Mouse (Mus musculus) G1E (cell line): ENCODE measurements around the gene Ptprg. TPM values are rescaled to one million over a fixed set of nuclear protein-coding genes. Genes with fewer than 3 reads are reported as not detected.

ENCODE experiments used
- ATAC-seq: 2 replicates; pipeline ENCODE4 v1.8.0; 2016; ENCODE audit warnings: mild to moderate bottlenecking; ENCODE audit not compliant: insufficient number of reproducible peaks, poor library complexity, low FRiP score, severe bottlenecking; ENCODE audit errors: extremely low read depth
- DNase-seq: peaks from one replicate; pipeline ENCODE4 v3.0.0; 2012; ENCODE audit warnings: low spot score
- H3K27me3 ChIP-seq: 2 replicates; pipeline ENCODE4 v1.6.1; 2012; ENCODE audit warnings: mild to moderate bottlenecking, low read length, inconsistent platforms; ENCODE audit not compliant: insufficient read depth
- H3K36me3 ChIP-seq: replicated peaks from 2 replicates; pipeline ENCODE3; 2012; ENCODE audit warnings: mild to moderate bottlenecking, inconsistent platforms
- H3K4me1 ChIP-seq: 2 replicates; pipeline ENCODE4 v1.6.1; 2012; ENCODE audit warnings: low read depth, low read length, inconsistent platforms, mixed read lengths; ENCODE audit not compliant: insufficient read depth
- H3K4me3 ChIP-seq: 2 replicates; pipeline ENCODE4 v1.5.1; 2012; ENCODE audit warnings: low read depth, mild to moderate bottlenecking, inconsistent platforms, low read length, moderate library complexity, mixed read lengths
- H3K9me3 ChIP-seq: replicated peaks from 2 replicates; pipeline ENCODE4 v1.6.1; 2012; ENCODE audit warnings: inconsistent platforms
- CTCF ChIP-seq: IDR thresholded peaks from 2 replicates; pipeline ENCODE4 v1.5.1; 2012; ENCODE audit warnings: low read depth, low read length, inconsistent platforms, mixed read lengths
- GATA1 ChIP-seq: IDR thresholded peaks from 2 replicates; pipeline ENCODE4 v1.6.1; 2012; ENCODE audit warnings: borderline replicate concordance, low read length, inconsistent platforms, mixed read lengths
- GATA2 ChIP-seq: IDR thresholded peaks from 2 replicates; pipeline ENCODE4 v1.6.1; 2012; ENCODE audit warnings: low read depth, low read length, inconsistent platforms, borderline replicate concordance
- POLR2AphosphoS5 ChIP-seq: IDR thresholded peaks from 2 replicates; pipeline ENCODE4 v1.6.1; 2012; ENCODE audit warnings: low read depth, low read length, inconsistent platforms; ENCODE audit not compliant: insufficient replicate concordance
- TAL1 ChIP-seq: conservative IDR thresholded peaks from 2 replicates; pipeline ENCODE4 v1.6.1; 2012; ENCODE audit warnings: low read depth, low read length, inconsistent platforms, mixed read lengths
- polyA plus RNA-seq: library from polyadenylated mRNA; stranded (reverse); fragments of >175 nt; gene quantifications from 2 replicates; pipeline ENCODE4 v1.2.3, GENCODE M21; 2012
- total RNA-seq, 2 experiments: library from RNA; stranded (forward) in 1 of 2; stranded (reverse) in 1 of 2; fragments of 200-1000 nt in 1 of 2; fragments of >200 nt in 1 of 2; fragmentation: Nextera tagmentation in 1 of 2; gene quantifications; 2 replicates each; pipeline ENCODE4 v1.2.3; 2014 to 2017

Gene Ptprg
- total and polyA plus RNA-seq, 3 experiments, result 0.05 TPM; not detected in 2

DNA sequence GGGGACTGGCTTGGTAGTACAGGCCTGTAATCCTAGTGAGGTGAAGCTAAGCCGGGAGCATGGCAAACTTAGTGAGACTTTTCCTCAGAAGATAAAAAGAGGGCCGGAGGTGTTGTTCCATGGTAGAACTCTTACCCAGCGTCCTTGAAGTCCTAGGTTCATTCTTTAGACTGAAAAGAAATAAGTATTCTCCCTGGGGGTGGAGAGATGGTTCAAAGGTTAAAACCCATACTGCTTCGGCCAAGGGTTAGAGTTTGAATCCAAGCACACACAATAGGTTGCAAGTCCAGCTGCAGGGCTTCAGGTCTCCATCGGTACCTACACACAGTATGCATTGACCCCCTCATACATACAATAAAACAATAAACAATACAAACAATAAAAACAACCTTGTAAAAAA, 10.3 kb downstream of the Ptprg start:
- Histone ChIP-seq H3K36me3 (no peaks in the 10 kb centered on the region), H3K4me1 (no peaks in the 10 kb centered on the region), H3K27me3 (no peaks in the 10 kb centered on the region), H3K9me3 (peaks cover 9% of the 10 kb centered on the region), H3K4me3 (no peak overlapping the region)
- DNase-seq (no peak), ATAC-seq (no peak)
- TF ChIP-seq POLR2AphosphoS5, result no peak

DNA sequence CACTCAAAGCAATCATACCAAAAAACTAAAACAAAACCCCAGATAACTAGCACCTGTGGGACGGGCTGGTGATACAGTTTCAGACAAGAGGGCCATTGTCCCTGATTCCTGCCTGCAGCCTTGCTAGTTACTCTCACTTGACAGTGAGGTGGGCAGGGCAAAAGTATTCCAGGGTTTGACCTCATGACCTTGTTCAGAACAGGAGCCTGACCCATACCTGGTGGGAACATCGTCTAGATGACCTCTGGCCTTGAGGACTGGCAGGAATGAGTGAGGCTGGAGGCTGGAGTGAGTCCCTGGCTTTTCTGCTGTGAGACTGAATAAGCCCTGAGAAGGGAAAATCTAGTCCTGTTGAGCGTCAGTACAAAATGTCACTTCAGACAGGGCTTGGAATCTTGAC, 11.1 kb downstream of the Ptprg start:
- TF ChIP-seq CTCF (no peak), GATA1 (no peak), TAL1 (no peak), GATA2 (no peak), POLR2AphosphoS5 (no peak)
- Histone ChIP-seq H3K36me3 (no peaks in the 10 kb centered on the region), H3K4me1 (no peaks in the 10 kb centered on the region), H3K4me3 (no peak overlapping the region), H3K27me3 (no peaks in the 10 kb centered on the region), H3K9me3 (peaks cover 13% of the 10 kb centered on the region)
- DNase-seq (no peak), ATAC-seq (no peak)

DNA sequence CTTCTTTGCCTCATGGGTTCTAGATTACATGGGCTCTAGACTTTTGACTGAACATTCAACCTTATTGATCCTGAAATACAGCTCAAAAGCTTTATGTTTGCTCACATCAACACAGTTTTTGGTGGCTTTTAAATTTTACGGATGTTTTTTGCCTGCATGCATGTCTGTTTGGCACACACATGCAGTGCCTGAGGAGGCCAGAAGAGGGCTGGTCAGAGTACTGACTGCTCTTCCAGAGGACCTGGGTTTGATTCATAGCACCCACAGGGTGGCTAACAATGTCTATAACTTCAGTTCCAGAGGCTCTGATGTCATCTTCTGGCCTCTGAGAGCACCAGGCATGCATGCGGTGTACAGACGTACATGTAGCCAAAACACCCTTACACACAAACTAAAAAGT, 12.0 kb downstream of the Ptprg start:
- TF ChIP-seq TAL1, result no peak
- TF ChIP-seq POLR2AphosphoS5, result no peak
- no peak for TF ChIP-seq CTCF
- no peak for TF ChIP-seq GATA2
- TF ChIP-seq GATA1, result no peak
- Histone ChIP-seq H3K9me3 (peaks cover 13% of the 10 kb centered on the region), H3K36me3 (no peaks in the 10 kb centered on the region), H3K4me3 (no peak overlapping the region), H3K4me1 (no peaks in the 10 kb centered on the region), H3K27me3 (no peaks in the 10 kb centered on the region)
- DNase-seq (no peak), ATAC-seq (no peak)

DNA sequence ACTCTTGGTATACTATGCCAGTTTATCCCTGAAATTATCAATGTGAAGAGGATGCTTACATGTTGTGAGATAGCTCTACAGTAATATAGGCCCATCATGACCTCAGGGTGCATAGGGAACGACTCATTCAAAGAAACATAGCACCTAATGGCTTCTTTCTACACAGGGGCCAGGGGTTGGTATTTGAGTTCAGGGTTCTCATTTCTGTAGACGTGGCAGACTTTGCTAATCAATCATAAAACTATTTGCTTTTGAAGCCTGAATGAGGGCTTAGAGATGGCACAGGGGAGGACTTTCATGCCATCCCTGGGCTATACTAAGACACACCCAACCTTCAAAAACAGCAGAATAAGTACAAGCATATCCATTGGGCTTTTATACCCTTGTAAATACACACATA, 16.4 kb downstream of the Ptprg start:
- no peaks in the 10 kb centered on the region for H3K36me3 ChIP-seq
- H3K4me3 ChIP-seq, result no peak overlapping the region
- TF ChIP-seq TAL1, result no peak
- TF ChIP-seq GATA2, result no peak
- no peak for TF ChIP-seq CTCF
- no peak for TF ChIP-seq POLR2AphosphoS5
- TF ChIP-seq GATA1, result no peak
- H3K27me3 ChIP-seq, result no peaks in the 10 kb centered on the region
- no peak for DNase-seq
- no peak for ATAC-seq
- H3K4me1 ChIP-seq, result no peaks in the 10 kb centered on the region
- H3K9me3 ChIP-seq, result peaks cover 13% of the 10 kb centered on the region

DNA sequence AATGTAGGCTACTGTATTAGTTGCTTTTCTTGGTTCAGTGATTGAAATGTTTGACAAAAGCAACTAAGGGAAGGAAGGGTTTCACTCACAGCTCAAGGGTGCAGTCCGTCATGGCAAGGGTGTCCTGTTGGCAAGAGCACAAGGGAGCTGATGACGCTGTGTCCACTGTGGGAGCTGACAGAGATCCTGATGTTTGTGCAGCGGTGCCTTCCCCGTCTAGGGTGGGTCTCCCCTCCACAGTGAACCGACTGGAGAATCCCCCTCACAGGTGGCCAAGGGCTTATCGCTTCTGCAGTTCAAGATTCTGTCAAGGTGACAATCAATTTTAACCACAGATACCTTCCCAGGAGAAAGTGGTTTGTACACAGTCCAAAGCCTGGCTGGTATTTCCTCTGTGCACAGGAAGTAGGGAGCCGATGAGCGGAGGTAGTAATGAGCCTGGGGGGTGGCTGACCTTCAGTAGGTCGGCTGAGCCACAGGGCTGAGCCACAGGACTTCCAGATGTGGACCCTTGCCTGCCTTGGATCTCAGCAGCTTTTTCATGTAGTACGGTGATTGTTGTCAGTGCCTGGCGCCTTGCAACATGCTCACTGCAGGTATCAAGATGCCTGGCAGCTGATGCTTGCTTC, 18.5 kb downstream of the Ptprg start:
- TF ChIP-seq GATA1, result no peak
- TF ChIP-seq GATA2, result no peak
- TF ChIP-seq CTCF, result no peak
- no peak for TF ChIP-seq POLR2AphosphoS5
- TF ChIP-seq TAL1, result no peak
- Histone ChIP-seq H3K9me3 (peaks cover 16% of the 10 kb centered on the region), H3K4me1 (no peaks in the 10 kb centered on the region), H3K4me3 (no peak overlapping the region), H3K27me3 (no peaks in the 10 kb centered on the region), H3K36me3 (no peaks in the 10 kb centered on the region)
- DNase-seq (no peak), ATAC-seq (no peak)

DNA sequence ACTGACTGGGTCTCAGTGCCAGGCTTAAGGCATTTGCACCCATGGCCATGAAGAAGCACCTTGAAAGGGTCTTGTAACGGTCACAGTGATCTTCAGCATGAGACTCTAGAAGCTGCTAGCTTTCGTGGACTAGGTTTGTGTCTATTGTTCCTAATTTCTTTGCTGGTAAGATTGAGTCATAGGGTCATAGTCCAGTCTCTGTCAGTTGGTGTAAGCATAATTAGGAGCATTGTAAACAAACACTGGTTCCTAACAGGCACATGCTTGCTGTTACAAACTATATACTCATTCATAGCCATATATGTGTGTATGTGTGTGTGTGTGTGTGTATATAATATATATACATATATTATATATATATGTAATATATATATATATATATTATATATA, 19.1 kb downstream of the Ptprg start:
- no peak for ATAC-seq
- TF ChIP-seq POLR2AphosphoS5, result no peak
- no peak for TF ChIP-seq GATA1
- no peak for TF ChIP-seq GATA2
- no peak for TF ChIP-seq TAL1
- no peak for TF ChIP-seq CTCF

DNA sequence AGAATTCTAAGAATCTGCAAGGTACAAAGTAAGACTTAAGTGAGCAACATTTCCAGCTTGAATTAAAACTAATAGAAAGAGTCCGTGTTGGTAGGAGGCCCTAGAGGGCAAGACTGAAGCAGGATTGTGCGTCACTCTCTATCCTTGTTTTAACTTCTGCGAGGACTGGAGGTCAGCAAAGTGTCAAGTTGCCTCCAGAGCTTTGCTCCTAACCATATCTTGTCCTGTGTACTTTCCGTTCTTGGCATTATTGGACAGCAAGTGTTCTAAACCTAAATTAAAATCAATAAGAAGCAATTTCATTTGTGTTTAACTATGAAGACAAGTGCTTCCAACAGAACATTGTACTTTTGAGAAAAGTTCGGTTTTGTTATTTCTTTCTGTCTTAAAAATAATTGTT, 20.4 kb downstream of the Ptprg start:
- ATAC-seq (no peak), DNase-seq (no peak)
- no peaks in the 10 kb centered on the region for H3K4me1 ChIP-seq
- no peaks in the 10 kb centered on the region for H3K36me3 ChIP-seq
- no peak for TF ChIP-seq POLR2AphosphoS5
- TF ChIP-seq TAL1, result no peak
- no peak for TF ChIP-seq CTCF
- no peak for TF ChIP-seq GATA2
- TF ChIP-seq GATA1, result no peak
- no peaks in the 10 kb centered on the region for H3K27me3 ChIP-seq
- H3K4me3 ChIP-seq, result no peak overlapping the region
- peaks cover 27% of the 10 kb centered on the region for H3K9me3 ChIP-seq

More for the DNA sequence above, 19.1 kb downstream of the Ptprg start:
- Histone ChIP-seq H3K36me3 (no peaks in the 10 kb centered on the region), H3K9me3 (peaks cover 21% of the 10 kb centered on the region), H3K4me1 (no peaks in the 10 kb centered on the region), H3K27me3 (no peaks in the 10 kb centered on the region), H3K4me3 (no peak overlapping the region)
- no peak for DNase-seq
